Comparison of ENCODE assay signal across 12 mouse cellular contexts in the genomic region with DNA sequence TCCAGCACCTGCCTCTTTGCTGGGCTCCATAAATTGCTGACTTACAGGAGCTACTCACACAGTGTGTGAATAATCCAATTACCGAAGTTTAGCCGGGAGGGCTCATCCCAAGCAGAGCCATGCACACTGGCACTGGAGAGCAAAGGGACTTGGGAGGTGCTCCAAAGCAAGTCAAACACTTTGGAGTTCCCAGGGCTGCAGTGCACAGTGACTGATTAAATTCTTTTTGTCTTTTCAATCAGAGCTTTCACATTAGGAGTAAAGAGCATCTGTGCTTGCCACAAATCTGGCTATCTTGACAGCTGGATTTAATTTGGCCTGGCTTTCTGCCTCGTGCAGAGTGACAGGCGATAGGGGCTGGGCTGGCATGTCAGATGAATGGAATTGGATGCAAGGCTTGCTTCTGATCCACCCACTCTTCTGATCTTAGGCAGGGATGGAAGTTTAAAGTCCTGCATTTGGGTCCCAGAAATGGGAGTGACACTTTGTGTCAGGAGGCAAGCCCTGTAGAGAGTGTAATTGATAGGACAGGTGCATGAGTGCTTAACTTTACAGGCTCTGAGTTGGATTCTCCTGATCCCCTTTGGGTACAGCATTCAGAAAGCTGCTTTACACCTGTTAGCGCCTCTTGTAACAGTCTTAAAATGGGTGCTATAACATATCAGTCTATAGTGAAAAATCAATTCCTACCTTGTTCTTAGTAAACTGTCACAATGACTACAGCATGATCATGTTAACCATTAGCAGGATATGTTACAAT.
A peak's percentile ranks its signal among the peaks of the same experiment; 100 is the strongest.
DNase-seq lines count a peak whose midpoint lies in the region; ATAC-seq lines count a peak whose summit lies in the region.
"Had no signal": no experiment of that assay in that cellular context is flagged by ENCODE, and none has a peak within 500 bp of the region (broad histone marks: within the 10 kb centered on the region; RNA-seq: fewer than 3 reads in every experiment).

No protein-coding gene starts in this region.

- H3K27me3 ChIP-seq in embryonic facial prominence, embryonic 10.5 days (replicated peaks; ENCODE audit: low read depth, poor library complexity, severe bottlenecking) = no peaks in the 10 kb centered on the region
- no peaks in the 10 kb centered on the region for H3K27me3 ChIP-seq in hindbrain, embryonic 16.5 days (replicated peaks; ENCODE audit: control insufficient read depth, insufficient read depth, low read length)
- no peaks in the 10 kb centered on the region for H3K27me3 ChIP-seq in liver, embryonic 11.5 days (replicated peaks; ENCODE audit: control insufficient read depth, insufficient read depth, low read length)

- no peak overlapping the region for H3K4me3 ChIP-seq in embryonic facial prominence, embryonic 10.5 days
- H3K4me3 ChIP-seq in hindbrain, embryonic 16.5 days (ENCODE audit: low read length) = no peak overlapping the region
- H3K4me3 ChIP-seq in liver, embryonic 11.5 days (ENCODE audit: low read depth, low read length) = no peak overlapping the region
- H3K4me3 ChIP-seq: heart, adult 2 months had no signal

- peak; percentile 5 to 21 for DNase-seq in adrenal gland, adult (ENCODE audit: inconsistent age in 2 of 2, low spot score in 1 of 2)
- no peak for DNase-seq in adrenal gland, postnatal 14 days
- peak; percentile 47 for DNase-seq in embryonic facial prominence, embryonic 10.5 days (ENCODE audit: low spot score)
- DNase-seq in neural tube, embryonic 10.5 days (ENCODE audit: extremely low spot score, low spot score) = peak; percentile 19
- DNase-seq in urinary bladder, postnatal 25 days (ENCODE audit: low spot score) = no peak
- no peak for DNase-seq in spleen, postnatal 14 days (ENCODE audit: low spot score in 2 of 2)
- no peak for DNase-seq in liver, embryonic 11.5 days (ENCODE audit: low spot score)
- DNase-seq: adrenal gland, adult 8-10 months; heart, adult 2 months; kidney, adult 18-20 months; lung, embryonic 14.5 days had no signal

- no peak overlapping the region for H3K27ac ChIP-seq in embryonic facial prominence, embryonic 10.5 days (replicated peaks)
- no peak overlapping the region for H3K27ac ChIP-seq in hindbrain, embryonic 16.5 days (ENCODE audit: low read depth, low read length)
- H3K27ac ChIP-seq in liver, embryonic 11.5 days (ENCODE audit: low read depth, low read length) = no peak overlapping the region
- H3K27ac ChIP-seq: heart, adult 2 months had no signal

- ATAC-seq in hindbrain, embryonic 16.5 days = peak; percentile 81
- no peak for ATAC-seq in liver, embryonic 11.5 days (replicated peaks; ENCODE audit: low FRiP score)

- H3K36me3 ChIP-seq in embryonic facial prominence, embryonic 10.5 days (replicated peaks) = no peaks in the 10 kb centered on the region
- no peaks in the 10 kb centered on the region for H3K36me3 ChIP-seq in hindbrain, embryonic 16.5 days (ENCODE audit: control insufficient read depth, insufficient read depth, low read length)
- H3K36me3 ChIP-seq in liver, embryonic 11.5 days (ENCODE audit: control insufficient read depth, insufficient read depth, low read length) = no peaks in the 10 kb centered on the region

- no peak overlapping the region for H3K9ac ChIP-seq in hindbrain, embryonic 16.5 days (ENCODE audit: low read depth, low read length)
- H3K9ac ChIP-seq in liver, embryonic 11.5 days (ENCODE audit: low read depth, low read length) = no peak overlapping the region
- H3K9ac ChIP-seq: lung, embryonic 14.5 days had no signal

- no peaks in the 10 kb centered on the region for H3K9me3 ChIP-seq in embryonic facial prominence, embryonic 10.5 days
- no peaks in the 10 kb centered on the region for H3K9me3 ChIP-seq in hindbrain, embryonic 16.5 days (ENCODE audit: control insufficient read depth, low read length)
- no peaks in the 10 kb centered on the region for H3K9me3 ChIP-seq in liver, embryonic 11.5 days (ENCODE audit: control insufficient read depth, low read length)

- whole genome bisulfite sequencing in embryonic facial prominence, embryonic 10.5 days = 33% methylated on average over 5 of the region's 5 CpGs
- WGBS in hindbrain, embryonic 16.5 days = 48% methylated on average over 5 of the region's 5 CpGs
- WGBS in liver, embryonic 11.5 days = 62% methylated on average over 5 of the region's 5 CpGs

- peaks cover 8% of the 10 kb centered on the region for H3K4me1 ChIP-seq in embryonic facial prominence, embryonic 10.5 days
- no peaks in the 10 kb centered on the region for H3K4me1 ChIP-seq in hindbrain, embryonic 16.5 days (ENCODE audit: control insufficient read depth, insufficient read depth, low read depth, low read length)
- H3K4me1 ChIP-seq in liver, embryonic 11.5 days (replicated peaks; ENCODE audit: control insufficient read depth, insufficient read depth, low read length) = no peaks in the 10 kb centered on the region

- H3K4me2 ChIP-seq in hindbrain, embryonic 16.5 days (ENCODE audit: low read length) = no peak overlapping the region
- H3K4me2 ChIP-seq in liver, embryonic 11.5 days = no peak overlapping the region
- H3K4me2 ChIP-seq: lung, embryonic 14.5 days had no signal

Comparison
In these comparisons a context has a peak if more than half of its experiments do, and no peak if none do; other contexts are left out.
1. DNase-seq: peak in adrenal gland, adult (2 of 2), embryonic facial prominence, embryonic 10.5 days (single experiment) and neural tube, embryonic 10.5 days (single experiment); none in adrenal gland, postnatal 14 days (single experiment), urinary bladder, postnatal 25 days (single experiment), spleen, postnatal 14 days (0 of 2) and liver, embryonic 11.5 days (single experiment).